Mouse (Mus musculus) frontal cortex, postnatal 10 days (tissue): ENCODE measurements around the gene Cep72.
"Not testable (repeated sequence)": the region's sequence is repeated elsewhere in the genome, so short reads cannot be mapped to it uniquely, and the experiment has no call there.

Source experiments
- DNase-seq, 2 experiments: peaks; one replicate each; pipeline ENCODE4 v3.0.0; 2022; ENCODE audit warnings: low spot score in 2 of 2, mixed read lengths in 1 of 2

Cep72 gene

DNA sequence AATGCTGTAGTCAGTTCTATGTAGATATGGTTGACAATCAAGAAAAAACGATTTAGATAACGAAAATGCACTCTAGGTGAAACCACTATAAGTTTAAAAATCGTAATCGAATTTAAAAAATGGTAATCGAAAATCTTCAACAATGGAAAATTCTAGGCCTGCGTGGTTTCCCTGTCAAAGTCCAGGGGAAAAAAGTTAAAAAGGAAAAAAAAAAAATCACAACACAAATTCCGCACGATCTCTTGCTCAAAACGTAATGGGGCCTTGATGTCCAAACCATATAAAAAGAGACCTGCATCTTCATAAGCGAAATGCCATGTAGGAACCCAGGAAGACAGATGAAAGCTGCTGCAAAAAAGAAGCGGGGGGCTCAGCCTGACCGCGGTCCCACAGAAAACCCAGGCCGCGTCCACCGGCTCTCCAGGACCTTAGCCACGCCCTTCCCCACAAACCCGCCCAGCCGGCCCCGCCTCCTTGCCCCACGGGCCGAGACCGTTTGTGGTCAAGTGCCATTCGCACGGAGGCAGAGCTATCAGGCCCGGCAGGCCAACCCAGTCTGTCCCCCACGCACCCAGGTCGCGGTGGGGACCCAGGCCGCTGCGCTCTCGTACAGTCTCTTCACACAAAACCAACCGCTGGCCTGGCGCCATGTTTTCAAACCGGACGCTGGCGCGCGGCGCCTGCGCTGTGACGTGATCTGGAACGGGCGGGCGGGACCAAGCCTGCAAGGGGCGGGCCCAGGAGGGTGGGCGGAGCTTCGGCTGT lies at the start of gene Cep72:
Cep72 (minus strand) TSS at position 687 of the 765 bp plus-strand sequence.
- peak; percentile 78 to 89 for DNase-seq

DNA sequence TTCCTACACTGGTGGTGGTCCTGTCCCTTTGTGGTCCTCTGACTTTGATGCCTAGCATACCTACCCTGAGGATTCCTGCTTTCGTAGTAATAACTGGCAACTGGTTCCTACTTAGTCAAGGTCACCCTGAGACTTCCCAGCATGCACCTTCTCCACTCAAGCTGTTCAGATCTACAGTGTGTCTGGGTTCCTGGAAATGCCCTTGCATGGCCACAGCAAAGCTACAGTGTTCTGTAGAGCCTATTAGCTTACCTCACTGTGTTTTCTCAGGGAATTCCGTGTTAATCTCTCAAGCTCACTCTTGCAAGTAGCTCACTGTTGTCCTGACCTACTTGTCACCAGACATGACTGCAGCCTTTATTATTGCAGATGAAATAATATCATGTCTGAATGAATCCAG lies 45.3 kb upstream of the Cep72 start:
- no peak for DNase-seq

DNA sequence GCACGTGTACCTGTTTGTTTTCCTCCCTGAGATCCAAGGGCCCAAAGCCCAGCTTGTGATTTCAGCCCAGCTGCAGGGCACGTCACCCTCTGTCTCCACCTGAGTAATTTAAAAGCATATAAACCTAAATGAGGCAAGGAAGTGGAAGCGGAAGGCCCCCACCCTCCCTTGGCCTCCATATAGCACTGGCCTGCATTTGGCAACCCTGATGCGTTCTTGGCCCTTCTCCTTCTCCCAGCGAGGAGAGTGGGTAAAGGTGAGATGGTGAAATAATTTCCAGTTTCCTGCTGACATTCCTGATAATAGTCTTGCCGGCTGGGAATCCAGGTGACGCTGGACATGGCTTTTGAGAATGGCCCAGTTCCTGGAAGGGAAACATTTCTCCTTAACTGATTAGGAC lies 42.3 kb upstream of the Cep72 start:
- DNase-seq, result no peak

DNA sequence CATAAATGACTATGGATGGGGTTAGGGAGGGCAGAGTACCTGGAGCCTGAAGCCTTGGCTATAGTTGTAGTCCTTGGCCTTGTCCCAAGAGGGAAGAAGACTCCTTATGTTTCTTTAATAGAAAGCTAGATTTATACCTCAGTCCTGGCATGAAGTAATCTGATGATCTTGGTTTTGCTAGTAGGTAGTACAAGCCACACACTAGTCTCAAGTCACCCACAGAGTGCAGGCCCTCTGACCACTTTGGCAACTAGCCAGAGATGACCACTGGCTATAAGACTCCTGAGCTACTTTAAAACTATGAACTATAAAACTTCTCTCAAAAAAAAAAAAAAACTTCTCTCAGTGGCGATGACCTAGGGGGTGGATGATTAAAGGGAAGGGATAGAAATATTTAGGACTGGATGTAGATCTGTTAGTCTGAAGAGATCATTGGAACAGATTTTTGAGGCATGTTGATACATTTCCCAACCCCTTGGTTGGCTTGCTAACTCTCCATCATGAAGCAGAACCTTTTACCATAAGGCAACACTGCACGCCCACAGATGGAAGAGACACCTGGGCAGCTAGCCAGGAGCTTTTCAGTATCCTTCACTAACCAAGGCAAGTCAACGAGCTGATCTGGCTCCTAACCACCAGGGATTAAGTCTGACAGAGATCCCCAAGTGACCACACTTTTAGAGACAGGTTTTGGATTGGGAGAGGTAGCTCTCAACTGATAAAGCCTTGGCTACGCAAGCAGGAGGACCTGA lies 40.9 kb upstream of the Cep72 start:
- DNase-seq, result no peak

DNA sequence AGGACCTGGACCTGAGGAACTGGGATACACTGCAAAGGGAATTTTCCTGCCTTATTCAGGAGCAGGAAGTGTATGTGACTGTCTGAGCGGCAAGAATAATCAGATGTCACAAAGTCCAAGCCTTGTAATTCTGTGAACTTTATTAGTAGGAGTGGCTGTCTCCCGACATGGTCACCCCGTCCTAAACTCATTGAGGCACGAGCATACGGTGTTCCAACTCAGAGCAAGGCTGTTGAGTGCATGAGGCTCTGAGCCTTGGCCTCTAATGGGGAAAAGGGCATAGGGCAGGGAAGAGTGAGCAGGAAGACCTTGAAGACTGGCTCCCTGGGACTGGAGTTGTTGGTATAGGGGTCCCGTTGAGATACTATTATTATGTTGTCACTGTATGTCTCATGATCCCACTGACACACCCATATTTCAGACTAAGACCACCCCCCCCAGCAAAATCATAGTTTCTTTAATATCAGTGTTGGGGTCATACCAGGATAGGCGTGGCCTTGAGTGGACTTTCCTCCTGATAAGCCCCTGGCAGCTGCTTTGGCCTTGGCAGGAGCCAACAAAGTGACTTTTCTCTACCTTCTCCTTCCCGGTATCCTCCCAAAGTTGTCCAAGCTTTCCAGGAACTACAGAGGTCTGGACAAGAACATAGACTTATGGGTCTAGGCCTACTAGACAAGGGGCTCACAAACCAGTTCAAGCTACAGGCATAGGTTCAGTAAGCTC lies 40.2 kb upstream of the Cep72 start:
- no peak for DNase-seq

DNA sequence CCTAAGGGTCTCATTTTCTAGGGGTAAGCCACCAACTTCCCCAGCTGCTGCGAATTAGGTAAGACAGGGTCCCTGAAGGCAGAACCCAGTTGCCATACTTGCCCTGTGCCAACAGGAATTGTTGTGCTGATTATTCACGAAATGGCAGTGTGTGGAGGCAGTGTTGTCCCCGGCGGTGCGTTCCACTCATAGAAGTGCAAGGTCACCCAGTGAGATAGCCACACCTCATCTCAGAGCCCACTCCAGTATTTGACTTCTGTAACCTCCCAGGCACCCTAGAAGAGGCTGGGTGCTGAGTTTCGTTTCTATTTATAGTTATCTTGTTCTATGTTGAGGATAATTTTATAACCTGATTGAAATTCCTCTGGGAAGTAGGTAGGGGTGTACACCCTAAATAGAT lies 36.8 kb upstream of the Cep72 start:
- no peak for DNase-seq

DNA sequence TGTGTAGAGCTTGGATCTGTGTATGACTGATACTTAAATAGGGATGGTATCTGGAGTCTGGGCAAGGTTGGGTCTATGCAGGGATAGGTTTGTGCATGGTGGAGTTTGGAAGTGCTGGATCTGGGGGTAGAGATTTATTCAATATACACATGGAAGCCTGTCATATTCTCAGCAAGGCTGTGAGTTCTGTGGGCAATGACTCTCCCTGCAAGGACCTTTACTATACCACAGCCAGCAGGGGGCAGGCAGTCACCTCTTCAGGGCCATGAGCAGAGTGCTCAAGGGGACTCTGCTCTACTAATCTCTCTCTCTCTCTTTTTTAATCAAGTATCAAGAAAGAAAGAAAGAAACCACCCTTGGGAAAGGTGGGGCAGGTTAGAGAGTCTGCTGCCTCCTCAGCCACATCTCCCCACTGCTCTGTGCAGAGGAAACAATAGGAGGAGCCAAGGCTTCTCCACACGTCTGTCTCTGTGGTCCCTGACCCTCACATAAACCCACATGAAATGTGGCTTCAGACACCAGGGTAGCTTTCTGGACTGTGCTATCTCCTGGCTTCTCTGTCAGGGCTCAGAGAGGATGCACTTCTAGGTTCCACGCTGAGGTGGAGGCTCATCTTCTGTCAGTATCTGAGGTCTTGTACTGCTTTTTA lies 34.7 kb upstream of the Cep72 start:
- peak in 1 of 2 experiments; percentile 58 for DNase-seq

DNA sequence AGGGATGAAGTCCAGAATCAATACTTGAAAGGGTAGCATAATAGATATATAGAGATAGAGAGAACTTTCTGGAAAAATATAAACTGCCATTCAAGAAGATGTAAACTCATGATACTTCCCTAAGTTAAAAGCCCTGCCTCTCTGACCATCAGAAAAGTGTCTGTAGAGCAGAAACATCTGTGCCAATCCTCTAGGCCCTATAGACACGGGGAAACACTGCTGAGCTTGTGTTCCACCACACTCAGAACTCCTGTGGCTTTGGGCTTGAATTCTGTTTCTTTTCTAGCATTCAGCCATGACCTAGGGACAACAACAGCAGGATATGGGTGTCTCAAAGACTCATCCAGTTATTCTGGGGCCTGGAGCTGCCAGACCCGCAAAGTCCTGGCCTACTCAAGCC lies 33.8 kb upstream of the Cep72 start:
- no peak for DNase-seq

DNA sequence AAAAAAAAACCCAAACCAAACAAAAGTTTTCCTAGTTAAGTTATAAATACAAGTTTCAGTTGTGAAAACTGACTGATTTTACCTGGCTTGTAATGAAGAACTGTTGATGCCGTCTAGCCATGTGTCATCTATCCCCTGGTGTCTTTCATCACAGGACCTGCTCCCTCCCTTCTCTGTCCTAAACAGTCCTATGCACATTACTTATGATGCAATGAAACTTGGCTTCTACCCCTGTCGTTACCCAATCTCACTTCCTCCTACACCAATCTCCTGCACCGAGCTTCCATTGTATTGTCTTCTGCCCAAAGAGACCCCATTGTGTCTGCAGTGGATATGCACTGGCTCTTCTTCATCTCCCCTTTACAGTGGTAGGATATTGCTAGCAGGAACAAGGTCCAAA lies 28.2 kb upstream of the Cep72 start:
- no peak for DNase-seq

DNA sequence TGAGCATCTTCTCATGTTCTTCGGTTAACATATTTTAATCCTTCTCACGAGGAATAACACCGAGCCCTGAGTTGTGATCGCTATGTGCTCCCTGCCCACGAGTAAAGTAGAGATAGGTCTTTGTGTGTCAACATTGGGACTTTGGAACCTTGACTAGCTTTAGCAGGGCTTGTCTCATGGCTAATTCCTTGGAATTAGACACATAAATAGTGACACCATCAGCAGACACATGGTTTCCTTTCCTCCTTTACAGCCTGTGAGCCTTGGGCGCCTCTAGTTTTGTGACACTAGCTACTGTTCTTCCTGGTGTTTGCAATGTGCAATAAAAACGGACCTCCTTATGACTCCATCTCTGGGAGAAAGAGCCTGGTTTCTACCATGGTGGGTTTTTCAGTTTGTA lies 11.3 kb upstream of the Cep72 start:
- DNase-seq, result no peak

DNA sequence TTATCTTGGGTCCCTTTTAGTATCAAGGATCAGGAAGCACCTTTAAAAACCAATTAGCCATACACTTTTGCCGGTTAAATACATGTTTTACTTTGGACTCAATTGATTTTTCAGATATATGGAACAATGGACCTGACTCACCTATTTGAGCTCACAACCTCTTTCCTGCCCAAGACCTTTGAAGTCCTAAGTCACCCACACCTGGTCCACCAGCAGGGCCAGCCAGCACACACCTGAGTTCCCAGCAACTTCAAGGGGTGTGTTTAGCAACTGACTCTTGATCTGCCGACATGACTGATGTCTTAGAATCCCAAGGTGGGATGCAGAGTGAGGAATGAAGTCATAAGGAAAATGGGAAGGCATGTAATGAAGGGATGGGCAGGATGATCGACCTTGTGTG lies 9.6 kb upstream of the Cep72 start:
- no peak for DNase-seq

DNA sequence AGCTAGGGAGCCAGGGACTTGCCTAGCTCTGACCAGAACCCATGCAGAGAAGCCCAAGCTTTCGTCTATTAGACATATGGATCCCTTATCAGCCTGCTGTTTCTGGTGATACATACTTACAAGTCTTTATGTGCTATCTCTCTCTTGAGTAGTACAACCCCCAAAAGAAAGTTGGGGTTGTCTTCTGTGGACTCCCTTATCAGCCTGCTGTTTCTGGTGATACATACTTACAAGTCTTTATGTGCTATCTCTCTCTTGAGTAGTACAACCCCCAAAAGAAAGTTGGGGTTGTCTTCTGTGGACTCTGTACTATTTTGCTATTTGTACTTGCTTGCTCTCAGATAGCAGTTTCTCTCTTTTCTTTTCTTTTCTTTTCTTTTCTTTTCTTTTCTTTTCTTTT lies 9.1 kb upstream of the Cep72 start:
- not testable (repeated sequence) for DNase-seq

DNA sequence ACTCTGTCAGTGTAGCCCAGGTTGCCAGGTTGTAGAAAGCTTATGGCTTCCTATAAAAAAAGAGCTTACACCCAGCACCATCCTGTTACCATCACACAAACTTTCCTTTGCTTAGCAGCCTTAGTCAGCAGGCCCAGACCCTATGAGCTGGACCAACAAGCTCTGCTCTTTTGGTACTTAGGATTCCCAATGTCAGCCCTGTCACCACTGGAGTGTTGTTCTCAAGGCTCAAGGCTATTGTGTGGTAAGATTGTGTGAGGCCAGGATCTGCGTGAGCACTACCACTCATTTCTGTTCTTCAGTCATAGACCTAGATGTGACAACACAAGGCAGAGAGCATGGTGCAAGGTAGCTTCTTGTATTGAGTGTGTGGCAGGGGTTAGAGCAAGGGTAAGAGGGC lies 4.5 kb upstream of the Cep72 start:
- no peak for DNase-seq

DNA sequence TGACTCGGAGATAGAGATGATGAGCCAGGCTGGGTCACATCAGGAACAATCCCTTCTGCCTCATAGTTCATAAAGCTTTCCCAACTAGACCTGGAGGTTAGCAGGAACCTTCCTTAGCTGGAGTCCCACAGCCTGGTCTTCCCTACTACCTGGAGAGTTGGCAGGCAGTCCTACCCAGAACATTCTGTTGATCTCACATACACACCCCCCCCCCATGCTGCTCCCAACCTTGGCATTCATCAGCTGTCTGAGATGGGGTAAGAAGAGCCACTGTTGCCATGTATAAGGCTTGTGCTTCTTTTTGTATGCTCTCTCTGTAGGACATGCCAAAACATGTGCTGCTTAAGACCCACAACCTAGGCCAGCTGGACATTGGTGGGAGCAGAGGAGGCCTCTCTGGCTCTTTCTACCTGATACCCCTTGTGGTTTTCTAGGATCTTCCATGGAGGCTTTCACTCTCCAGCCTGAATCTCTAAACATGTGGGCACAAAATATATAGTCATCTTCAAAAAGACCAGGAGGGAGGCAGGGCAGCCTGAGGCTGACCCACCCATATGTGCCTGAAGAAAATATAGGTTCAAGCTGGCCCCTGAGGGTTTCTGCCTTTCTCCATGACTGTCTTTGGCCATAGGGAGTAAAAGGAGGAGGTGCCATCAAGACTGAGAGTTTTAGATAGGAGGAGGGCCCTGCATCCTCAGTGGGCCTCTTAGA lies 1.4 kb upstream of the Cep72 start:
- no peak for DNase-seq

DNA sequence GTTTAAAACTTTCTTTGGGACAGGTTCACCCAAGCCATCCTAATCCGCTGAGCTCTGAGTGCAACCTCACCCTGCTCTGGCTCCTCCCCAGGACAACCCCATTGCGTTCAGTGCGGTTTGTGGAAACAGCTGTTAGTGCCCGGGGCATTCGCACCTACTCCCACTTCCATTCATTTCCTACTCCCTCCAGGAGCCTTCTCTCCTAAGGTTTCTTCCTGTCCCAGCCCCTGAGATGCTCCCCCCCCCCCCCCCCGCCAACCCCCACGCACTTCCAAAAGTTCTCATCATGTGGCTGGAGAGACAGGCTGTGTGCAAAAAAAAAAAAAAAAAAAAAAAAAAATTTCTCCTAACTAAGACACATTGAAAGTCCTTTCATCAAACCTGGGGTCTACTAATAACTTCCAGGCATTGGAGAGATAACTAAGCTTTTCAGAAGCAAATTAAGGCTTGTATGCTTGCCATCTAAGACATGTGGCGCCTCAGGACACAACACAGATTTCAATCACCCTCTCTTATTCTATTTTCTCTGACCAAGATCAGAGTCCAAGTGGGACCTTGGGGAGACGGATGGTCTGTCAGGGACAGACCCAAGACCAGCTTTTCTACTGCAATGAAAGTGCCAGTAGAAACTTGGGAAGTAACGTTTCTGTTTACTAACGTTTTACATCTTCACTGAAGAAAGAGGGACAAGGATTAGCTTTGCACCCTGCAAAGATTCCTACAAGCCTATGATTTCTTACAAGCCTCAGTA lies 454 bp upstream of the Cep72 start:
- no peak for DNase-seq

DNA sequence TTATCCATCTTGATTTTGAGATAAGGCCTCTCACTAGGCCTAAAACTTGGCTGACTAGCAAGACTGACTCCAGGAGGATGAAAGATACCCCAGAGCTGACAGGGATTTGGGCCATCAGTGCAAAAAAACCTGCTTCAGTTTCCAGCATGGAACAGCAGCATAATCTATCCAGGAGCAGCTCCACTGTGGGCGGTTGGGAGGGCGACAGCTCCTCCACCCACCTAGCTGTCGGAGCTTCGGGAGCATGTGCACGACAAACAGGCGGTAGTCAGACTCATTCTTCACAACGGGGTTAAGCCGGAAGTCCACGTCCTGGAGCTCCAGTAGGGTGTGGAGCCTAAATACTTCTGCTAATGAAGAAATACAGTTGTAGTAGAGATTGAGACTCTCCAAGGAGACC lies 4.0 kb downstream of the Cep72 start:
- DNase-seq, result no peak

DNA sequence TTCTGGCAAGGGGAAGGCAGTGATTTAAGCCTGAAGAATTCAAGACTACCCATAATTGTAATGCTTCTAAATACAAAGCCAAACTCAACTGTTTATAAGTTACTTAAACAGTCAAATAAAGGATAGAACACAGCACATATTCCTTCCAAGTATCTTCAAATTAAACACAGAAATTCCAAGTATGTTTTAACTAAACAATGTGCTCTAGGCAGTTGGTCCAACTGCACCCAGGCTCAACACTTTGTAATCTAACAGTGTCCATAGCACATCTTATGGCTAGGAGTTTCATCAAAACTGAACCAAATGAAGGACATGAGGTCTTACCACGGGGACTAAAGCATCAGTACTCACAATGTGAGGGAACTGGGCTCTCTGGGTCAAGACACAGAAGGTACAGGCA lies 5.9 kb downstream of the Cep72 start:
- no peak for DNase-seq

DNA sequence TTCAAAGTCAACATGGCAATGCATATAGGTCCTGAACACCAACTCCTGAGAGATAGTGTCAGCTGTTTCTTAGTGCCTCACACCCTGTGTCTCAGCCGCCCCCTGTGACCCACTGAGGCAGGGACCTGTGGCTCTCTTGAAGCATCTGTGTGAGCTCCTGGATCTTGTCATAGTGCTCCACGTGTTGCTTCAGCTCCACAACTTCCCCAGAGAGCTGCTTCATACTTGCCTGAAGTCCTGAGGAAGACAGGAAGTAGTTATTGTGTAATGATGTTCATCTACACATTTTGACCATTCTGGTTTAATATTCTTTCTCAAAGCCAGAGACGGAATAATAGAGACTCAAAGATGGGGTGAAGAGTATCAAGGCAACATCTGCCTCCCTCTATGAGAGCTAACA lies 22.2 kb downstream of the Cep72 start:
- DNase-seq, result no peak

DNA sequence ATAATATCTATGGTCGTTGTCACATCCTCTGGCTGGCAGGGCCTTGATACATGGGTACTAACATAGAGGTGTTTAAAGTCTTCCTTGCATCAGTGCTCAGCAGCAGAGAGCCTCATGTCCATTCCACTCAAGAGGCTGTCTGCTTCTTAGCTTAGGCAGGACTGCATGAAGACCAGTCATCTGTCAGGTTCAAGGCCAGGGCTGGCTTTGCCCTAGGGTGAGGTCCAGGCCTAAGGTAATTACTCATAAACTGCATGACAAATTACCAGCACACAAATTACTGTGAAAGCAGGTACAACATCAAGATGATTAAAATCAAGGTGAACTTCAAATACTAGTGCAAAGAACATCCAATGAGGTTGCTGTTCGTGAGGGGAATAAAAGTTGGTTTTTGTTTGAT lies 26.3 kb downstream of the Cep72 start:
- DNase-seq, result no peak

DNA sequence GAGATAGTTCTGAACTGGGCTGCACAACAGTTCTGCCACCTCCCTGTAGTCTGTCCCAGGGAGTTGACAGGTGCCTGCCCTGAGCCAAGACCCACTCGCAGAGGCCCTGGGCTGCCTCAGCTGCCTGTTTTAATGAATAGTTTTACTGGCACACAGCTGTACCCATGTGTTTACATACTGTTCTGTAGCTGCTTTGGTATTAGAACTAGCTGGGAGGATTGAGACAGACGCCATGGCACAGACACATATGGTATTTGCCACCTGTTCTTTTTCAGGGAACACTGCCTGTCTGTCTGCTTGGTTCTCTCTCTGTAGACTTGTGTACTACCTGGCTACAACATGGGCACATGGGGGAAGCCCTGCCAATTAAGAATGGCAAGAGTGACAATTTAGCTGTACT lies 27.3 kb downstream of the Cep72 start:
- DNase-seq, result no peak

DNA sequence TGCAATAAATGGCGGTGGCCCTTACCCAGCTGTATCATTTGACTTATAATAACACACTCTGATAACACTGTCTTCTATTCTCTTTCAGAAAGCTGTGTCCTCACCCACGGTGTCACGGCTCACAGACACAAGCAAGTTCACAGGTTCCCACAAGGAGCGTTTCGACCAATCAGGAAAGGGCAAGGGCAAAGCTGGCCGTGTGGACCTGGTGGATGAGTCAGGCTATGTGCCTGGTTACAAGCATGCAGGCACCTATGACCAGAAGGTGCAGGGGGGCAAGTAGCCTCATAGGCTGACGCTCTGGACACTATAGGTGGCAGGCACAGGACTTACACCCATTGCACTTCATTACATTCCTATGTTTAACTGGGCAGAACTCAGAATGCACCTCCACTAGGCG lies 31.0 kb downstream of the Cep72 start:
- DNase-seq, result no peak
